Mouse (Mus musculus) large intestine, adult 2 months (tissue): Measurements from ENCODE around the gene Gm8246. TPM values are rescaled to one million over a fixed set of nuclear protein-coding genes. Genes with fewer than 3 reads are reported as not detected.
"Not testable (repeated sequence)": the region's sequence is repeated elsewhere in the genome, so short reads cannot be mapped to it uniquely, and the experiment has no call there.

Source experiments
- DNase-seq: peaks from one replicate; pipeline ENCODE4 v3.0.0-alpha.2; 2012; ENCODE audit warnings: low read depth, low spot score
- WGBS: fragments of 180-500 bp; shearing (Covaris S2); methylation state at CpG from one replicate; pipeline ENCODE4 v1.1.7; 2018; 5-methylcytosine and 5-hydroxymethylcytosine counted together
- polyA plus RNA-seq: library from polyadenylated mRNA; depleted of rRNA; stranded (reverse); fragments of >200 nt; gene quantifications from 2 replicates; pipeline ENCODE4 v1.2.3, GENCODE M21; 2012; rRNA removed

The Gm8246 gene
- polyA plus RNA-seq, result not detected in 2 replicates

GRCm38 (mm10) chr14:5477730-5478129 is at the start of gene Gm8246:
Gene Gm8246 (minus strand): TSS chr14:5477830.
- WGBS, result no CpG with 5 or more reads among the region's 3 CpGs

GRCm38 (mm10) chr14:5501374-5501773 is 23.7 kb upstream of the Gm8246 start, which contains the start of gene Gm3488:
Gene Gm3488 (plus strand): TSS chr14:5501674.
- not testable (repeated sequence) for DNase-seq
- no CpG with 5 or more reads among the region's 35 CpGs for WGBS

More at GRCm38 (mm10) chr14:5477730-5478129, at the start of gene Gm8246:
- DNase-seq, result not testable (repeated sequence)

GRCm38 (mm10) chr14:5483907-5484306 is 6.3 kb upstream of the Gm8246 start, which contains the start of gene Gm3187:
Gene Gm3187 (plus strand): TSS chr14:5484207.
- WGBS, result 69% methylated on average over 4 of the region's 5 CpGs
- DNase-seq, result not testable (repeated sequence)

- DNase-seq, result not testable (repeated sequence)
- WGBS, result no CpG with 5 or more reads among the region's 19 CpGs
These were observed 17.2 kb downstream of the Gm8246 start for GRCm38 (mm10) chr14:5460469-5460868.

- DNase-seq, result not testable (repeated sequence)
- no CpG with 5 or more reads among the region's 3 CpGs for whole genome bisulfite sequencing
These were observed 22.3 kb downstream of the Gm8246 start, which contains the start of gene Gm3194 for GRCm38 (mm10) chr14:5455367-5455766. Gene Gm3194 (minus strand): TSS chr14:5455467.

Other genes with a start within 250 kb of the Gm8246 start
- gene Gm3526, start 217.2 kb downstream of the Gm8246 start, polyA plus RNA-seq, result not detected in 2 replicates
- gene Gm3542, start 142.9 kb downstream of the Gm8246 start, polyA plus RNA-seq, result not detected in 2 replicates
- not detected in 2 replicates for gene Gm3500, start 88.8 kb downstream of the Gm8246 start, polyA plus RNA-seq
- gene Gm3194, start 22.4 kb downstream of the Gm8246 start, polyA plus RNA-seq, result 0.06 and 0.15 TPM in 2 replicates
- not detected in 2 replicates for gene Gm3187, start 6.4 kb upstream of the Gm8246 start, polyA plus RNA-seq
- gene Gm3488, start 23.8 kb upstream of the Gm8246 start, polyA plus RNA-seq, result 0.08 and 0.10 TPM in 2 replicates
- gene Gm3532, start 60.7 kb upstream of the Gm8246 start, polyA plus RNA-seq, result not detected in 2 replicates
- gene Gm8265, start 155.2 kb upstream of the Gm8246 start, polyA plus RNA-seq, result not detected in 2 replicates
- not detected in 2 replicates for gene Gm9603, start 209.6 kb upstream of the Gm8246 start, polyA plus RNA-seq